Mouse (Mus musculus): ENCODE measurements around the gene A930017K11Rik.

DNA sequence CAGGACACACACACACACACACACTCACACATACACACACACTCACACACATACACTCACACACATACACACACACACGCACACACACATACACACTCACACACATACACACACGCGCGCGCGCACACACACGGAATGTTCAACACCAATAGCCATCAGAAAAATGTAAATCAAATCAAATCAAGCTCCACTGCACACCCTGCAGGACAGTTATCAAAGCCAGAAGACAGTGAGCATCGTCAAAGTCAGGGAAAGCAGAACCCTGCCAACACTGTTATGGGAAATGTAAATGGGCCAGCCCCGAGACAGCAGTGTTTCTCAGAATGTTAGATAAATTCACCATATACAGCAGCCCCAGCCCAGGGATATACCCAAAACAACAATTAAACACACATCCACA is 18.1 kb upstream of the A930017K11Rik start:
- TF ChIP-seq POLR2A (IDR thresholded peaks at IDR 0.05; ENCODE audit: insufficient read depth, low read depth, low read length) (no peak), CTCF (IDR thresholded peaks at IDR 0.05) (0 out of 2 replicates have a peak, but pooled peaks have one; percentile 6)

All from heart, adult 2 months (tissue).